Mouse (Mus musculus) liver, postnatal 0 days (tissue): ENCODE measurements around the gene Gm867.

Experiments
- CTCF ChIP-seq: sonication (generic); IDR thresholded peaks from 2 replicates; pipeline ENCODE4 v1.5.1; 2016; ENCODE audit warnings: antibody characterized with exemption, low read depth
- EP300 ChIP-seq: IDR thresholded peaks from 2 replicates; pipeline ENCODE4 v1.6.1; 2016; ENCODE audit warnings: antibody characterized with exemption, low read depth, mild to moderate bottlenecking

GRCm38 (mm10) chr10:75945896-75946295 is 5.4 kb upstream of the Gm867 start:
- no peak for TF ChIP-seq CTCF
- no peak for TF ChIP-seq EP300
